Mouse (Mus musculus) CH12.LX (cell line): ENCODE results near the gene Mfsd4b1. TPM values are rescaled to one million over a fixed set of nuclear protein-coding genes. Genes with fewer than 3 reads are reported as not detected.

ENCODE experiments used
- DNase-seq: peaks from one replicate; pipeline ENCODE4 v3.0.0-alpha.2; 2013; ENCODE audit errors: extremely low read depth
- H3K27ac ChIP-seq: 2 replicates; pipeline ENCODE4 v1.5.1; 2012; ENCODE audit warnings: low read depth, mild to moderate bottlenecking, control low read depth, moderate library complexity; ENCODE audit not compliant: insufficient read depth
- H3K27me3 ChIP-seq: replicated peaks from 2 replicates; pipeline ENCODE3; 2012; ENCODE audit warnings: inconsistent platforms
- H3K36me3 ChIP-seq, 2 experiments: replicated peaks in 1 of 2; 2 replicates each; pipeline versions ENCODE3 to v1.6.1; 2012; ENCODE audit warnings: inconsistent platforms in 1 of 2, low read length in 1 of 2, mild to moderate bottlenecking in 1 of 2, mixed read lengths in 1 of 2, moderate library complexity in 1 of 2; ENCODE audit not compliant: control insufficient read depth in 1 of 2, insufficient read depth in 1 of 2
- H3K4me1 ChIP-seq, 2 experiments: 2 replicates each; pipeline ENCODE4 v1.6.1; 2012; ENCODE audit warnings: inconsistent platforms in 1 of 2, moderate library complexity in 1 of 2; ENCODE audit not compliant: insufficient read depth in 2 of 2, control insufficient read depth in 1 of 2
- H3K4me2 ChIP-seq: 2 replicates; pipeline ENCODE4 v1.6.1; 2012; ENCODE audit warnings: low read depth, mild to moderate bottlenecking, control low read depth; ENCODE audit not compliant: poor library complexity, insufficient read depth, severe bottlenecking
- H3K4me3 ChIP-seq, 3 experiments: fragments of 150-350 bp in 1 of 3; sonication (generic) in 1 of 3; replicated peaks in 1 of 3; 2 replicates each; pipeline versions ENCODE3 to v1.5.1; 2011 to 2012; ENCODE audit warnings: low read depth in 2 of 3, low read length in 2 of 3, mild to moderate bottlenecking in 2 of 3, moderate library complexity in 2 of 3, control low read depth in 1 of 3, improper control_type of control experiment in 1 of 3, inconsistent platforms in 1 of 3, mixed read lengths in 1 of 3; ENCODE audit not compliant: poor library complexity in 1 of 3
- H3K79me2 ChIP-seq: replicated peaks from 2 replicates; pipeline ENCODE4 v1.6.1; 2012; ENCODE audit warnings: mild to moderate bottlenecking, moderate library complexity; ENCODE audit not compliant: control insufficient read depth, poor library complexity, insufficient read depth, severe bottlenecking; ENCODE audit errors: extremely low read depth
- H3K9ac ChIP-seq: 2 replicates; pipeline ENCODE4 v1.6.1; 2012; ENCODE audit warnings: low read depth, mild to moderate bottlenecking, control low read depth, moderate library complexity; ENCODE audit not compliant: insufficient read depth
- H3K9me3 ChIP-seq: replicated peaks from 2 replicates; pipeline ENCODE3; 2012; ENCODE audit warnings: low read length, inconsistent platforms, mixed read lengths
- CHD1 ChIP-seq: IDR thresholded peaks from 2 replicates; pipeline ENCODE4 v1.6.1; 2012; ENCODE audit warnings: low read depth, low read length, improper control_type of control experiment, inconsistent platforms
- CHD2 ChIP-seq: IDR thresholded peaks from 2 replicates; pipeline ENCODE4 v1.6.1; 2011; ENCODE audit warnings: low read length, improper control_type of control experiment
- CTCF ChIP-seq, 2 experiments: IDR thresholded peaks in 1 of 2; conservative IDR thresholded peaks in 1 of 2; 2 replicates each; pipeline ENCODE4 v1.5.1; 2011 to 2012; ENCODE audit warnings: low read depth in 2 of 2, low read length in 2 of 2, improper control_type of control experiment in 1 of 2, inconsistent platforms in 1 of 2, mild to moderate bottlenecking in 1 of 2, moderate library complexity in 1 of 2
- ELF1 ChIP-seq: IDR thresholded peaks from 2 replicates; pipeline ENCODE4 v1.6.1; 2014; ENCODE audit warnings: low read depth, mild to moderate bottlenecking, inconsistent platforms, low read length, improper control_type of control experiment
- EP300 ChIP-seq: IDR thresholded peaks from 2 replicates; pipeline ENCODE4 v1.6.1; 2011; ENCODE audit warnings: low read length, improper control_type of control experiment
- ETS1 ChIP-seq: conservative IDR thresholded peaks from 2 replicates; pipeline ENCODE4 v1.6.1; 2012; ENCODE audit warnings: low read depth, mild to moderate bottlenecking, inconsistent platforms, low read length, improper control_type of control experiment, moderate library complexity
- HCFC1 ChIP-seq: IDR thresholded peaks from 2 replicates; pipeline ENCODE4 v1.6.1; 2012; ENCODE audit warnings: low read depth, mild to moderate bottlenecking, inconsistent platforms, low read length, improper control_type of control experiment
- IRF4 ChIP-seq: IDR thresholded peaks from 2 replicates; pipeline ENCODE4 v1.6.1; 2014; ENCODE audit warnings: low read depth, mild to moderate bottlenecking, inconsistent platforms, low read length, improper control_type of control experiment
- JUN ChIP-seq: IDR thresholded peaks from 2 replicates; pipeline ENCODE4 v1.6.1; 2011; ENCODE audit warnings: low read depth, mild to moderate bottlenecking, low read length, improper control_type of control experiment, moderate library complexity; ENCODE audit not compliant: insufficient read depth
- KAT2A ChIP-seq: IDR thresholded peaks from 2 replicates; pipeline ENCODE4 v1.6.1; 2012; ENCODE audit warnings: low read length, improper control_type of control experiment, inconsistent platforms; ENCODE audit not compliant: insufficient replicate concordance
- MAFK ChIP-seq: IDR thresholded peaks from 2 replicates; pipeline ENCODE4 v1.6.1; 2011; ENCODE audit warnings: low read length, improper control_type of control experiment; ENCODE audit not compliant: insufficient replicate concordance
- MAZ ChIP-seq: IDR thresholded peaks from 2 replicates; pipeline ENCODE4 v1.6.1; 2012; ENCODE audit warnings: low read depth, mild to moderate bottlenecking, inconsistent platforms, low read length, improper control_type of control experiment, moderate library complexity
- MEF2A ChIP-seq: IDR thresholded peaks from 2 replicates; pipeline ENCODE4 v1.6.1; 2014; ENCODE audit warnings: low read depth, mild to moderate bottlenecking, inconsistent platforms, low read length, improper control_type of control experiment, borderline replicate concordance
- MYC ChIP-seq: IDR thresholded peaks from 2 replicates; pipeline ENCODE4 v1.6.1; 2011; ENCODE audit warnings: low read depth, mild to moderate bottlenecking, improper control_type of control experiment, low read length
- NELFE ChIP-seq: IDR thresholded peaks from 2 replicates; pipeline ENCODE4 v1.6.1; 2011; ENCODE audit warnings: low read depth, low read length, improper control_type of control experiment
- PAX5 ChIP-seq: IDR thresholded peaks from 2 replicates; pipeline ENCODE4 v1.6.1; 2012; ENCODE audit warnings: low read length, inconsistent platforms, mixed read lengths
- POLR2AphosphoS2 ChIP-seq: IDR thresholded peaks from 2 replicates; pipeline ENCODE4 v1.6.1; 2011; ENCODE audit warnings: low read depth, low read length, improper control_type of control experiment
- RAD21 ChIP-seq: IDR thresholded peaks from 2 replicates; pipeline ENCODE4 v1.6.1; 2011; ENCODE audit warnings: low read depth, mild to moderate bottlenecking, low read length, improper control_type of control experiment, moderate library complexity
- RCOR1 ChIP-seq: conservative IDR thresholded peaks from 2 replicates; pipeline ENCODE4 v1.6.1; 2012; ENCODE audit warnings: low read depth, mild to moderate bottlenecking, inconsistent platforms, low read length, improper control_type of control experiment
- SIN3A ChIP-seq: IDR thresholded peaks from 2 replicates; pipeline ENCODE4 v1.6.1; 2012; ENCODE audit warnings: low read length, improper control_type of control experiment, inconsistent platforms
- TBP ChIP-seq: conservative IDR thresholded peaks from 2 replicates; pipeline ENCODE4 v1.6.1; 2011; ENCODE audit warnings: low read depth, low read length, improper control_type of control experiment
- UBTF ChIP-seq: IDR thresholded peaks from 2 replicates; pipeline ENCODE4 v1.6.1; 2012; ENCODE audit warnings: low read depth, mild to moderate bottlenecking, inconsistent platforms, low read length, improper control_type of control experiment, moderate library complexity
- USF1 ChIP-seq: IDR thresholded peaks from 2 replicates; pipeline ENCODE4 v1.6.1; 2014; ENCODE audit warnings: low read depth, mild to moderate bottlenecking, inconsistent platforms, low read length, improper control_type of control experiment
- USF2 ChIP-seq: conservative IDR thresholded peaks from 2 replicates; pipeline ENCODE4 v1.6.1; 2011; ENCODE audit warnings: low read depth, low read length, improper control_type of control experiment
- ZMIZ1 ChIP-seq: IDR thresholded peaks from 2 replicates; pipeline ENCODE4 v1.6.1; 2012; ENCODE audit warnings: low read depth, mild to moderate bottlenecking, inconsistent platforms, low read length, improper control_type of control experiment
- ZNF384 ChIP-seq: IDR thresholded peaks from 2 replicates; pipeline ENCODE4 v1.6.1; 2012; ENCODE audit warnings: low read depth, low read length, improper control_type of control experiment, inconsistent platforms
- dilution Hi-C: fragments of 300-500 bp; cut with MboI; formaldehyde crosslinking; loops from 2 replicates; pipeline ENCODE4 v1.14.3; 2020; ENCODE audit warnings: low sequenced_read_pairs; ENCODE audit not compliant: extremely low pct_unique_long_range_greater_than_20kb, extremely low pct_ligation_motif_present
- in situ Hi-C: fragments of 300-500 bp; cut with MboI; formaldehyde crosslinking; loops from 3 replicates; pipeline ENCODE4 v1.14.3; 2019; ENCODE audit warnings: low sequenced_read_pairs, low pct_ligation_motif_present, low pct_unique_long_range_greater_than_20kb, mixed read lengths
- polyA plus RNA-seq: library from polyadenylated mRNA; unstranded; fragments of >175 nt; gene quantifications from 2 replicates; pipeline ENCODE4 v1.2.1, GENCODE M21; 2012; ENCODE audit warnings: low read depth; ENCODE audit not compliant: insufficient read length
- total RNA-seq, 2 experiments: library from RNA; depleted of rRNA; stranded (reverse); fragments of 300-350 nt in 1 of 2; fragments of >200 nt in 1 of 2; gene quantifications; 2 replicates each; pipeline ENCODE4 v1.2.3; 2012 to 2014

Mfsd4b1 gene
- total and polyA plus RNA-seq, 3 experiments, result not detected

DNA sequence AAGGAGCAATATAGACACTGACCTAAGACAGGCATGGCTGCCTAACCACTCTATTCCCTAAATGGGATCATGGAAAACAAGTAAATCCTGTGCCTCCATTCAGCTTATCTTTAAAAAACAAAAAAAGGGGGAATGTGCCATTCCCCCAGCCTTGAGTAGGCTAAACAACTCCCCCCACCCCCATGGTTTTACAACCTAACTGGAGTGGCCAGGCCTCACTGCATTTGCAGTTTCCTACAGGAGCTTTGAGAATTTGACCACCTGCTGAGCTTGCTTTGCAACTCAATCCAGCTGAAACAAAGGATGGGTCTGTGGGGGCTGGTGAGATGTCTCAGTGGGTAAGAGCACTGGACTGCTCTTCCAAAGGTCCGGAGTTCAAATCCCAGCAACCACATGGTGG, 46.8 kb downstream of the Mfsd4b1 start:
- in situ Hi-C loops, result no loop called here
- Histone ChIP-seq H3K79me2 (no peaks in the 10 kb centered on the region), H3K27me3 (no peaks in the 10 kb centered on the region), H3K36me3 (no peaks in the 10 kb centered on the region), H3K4me3 (no peak overlapping the region), H3K27ac (no peak overlapping the region), H3K4me2 (no peak overlapping the region), H3K9me3 (peaks cover 6% of the 10 kb centered on the region), H3K4me1 (no peaks in the 10 kb centered on the region), H3K9ac (no peak overlapping the region)
- TF ChIP-seq EP300, result no peak
- TF ChIP-seq ZMIZ1, result no peak
- TF ChIP-seq RAD21, result no peak
- no peak for TF ChIP-seq TBP
- no peak for TF ChIP-seq UBTF
- TF ChIP-seq MYC, result no peak
- no peak for TF ChIP-seq HCFC1
- TF ChIP-seq IRF4, result no peak
- TF ChIP-seq NELFE, result no peak
- no peak for TF ChIP-seq CHD2
- TF ChIP-seq ELF1, result no peak
- no peak for TF ChIP-seq MEF2A
- TF ChIP-seq RCOR1, result no peak
- no peak for TF ChIP-seq CHD1
- no peak for TF ChIP-seq CTCF (conservative IDR thresholded peaks at IDR 0.05 in 1 of 2, IDR thresholded peaks at IDR 0.05 in 1 of 2; ENCODE audit: low read depth in 2 of 2, low read length in 2 of 2)
- TF ChIP-seq MAFK, result no peak
- TF ChIP-seq POLR2AphosphoS2, result no peak
- dilution Hi-C loops, result no loop called here
- DNase-seq, result no peak

DNA sequence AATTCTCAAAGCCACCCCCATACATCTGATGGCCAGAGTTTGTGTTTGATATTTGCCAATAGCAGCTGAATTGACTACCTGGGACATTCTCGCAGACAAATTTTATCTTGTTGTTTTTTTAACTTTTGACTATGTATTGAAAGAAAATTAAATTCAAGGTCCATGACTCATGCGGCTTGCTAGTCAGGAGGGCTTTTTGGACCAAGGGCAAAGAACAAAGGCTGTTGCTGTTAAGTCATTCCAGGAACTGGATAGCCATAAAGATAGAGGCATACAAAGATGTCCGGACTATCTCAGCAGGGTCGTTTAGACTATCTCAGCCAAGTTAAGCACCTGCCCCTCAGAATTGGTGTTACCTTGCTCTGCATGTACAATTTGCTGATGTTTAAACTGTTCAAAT, 47.7 kb downstream of the Mfsd4b1 start:
- in situ Hi-C loops (no loop called here), dilution Hi-C loops (no loop called here)
- no peaks in the 10 kb centered on the region for H3K36me3 ChIP-seq
- peaks cover 6% of the 10 kb centered on the region for H3K9me3 ChIP-seq
- H3K79me2 ChIP-seq, result no peaks in the 10 kb centered on the region
- no peak overlapping the region for H3K9ac ChIP-seq
- no peak overlapping the region for H3K4me3 ChIP-seq
- no peaks in the 10 kb centered on the region for H3K4me1 ChIP-seq
- H3K27me3 ChIP-seq, result no peaks in the 10 kb centered on the region
- no peak for DNase-seq
- no peak overlapping the region for H3K4me2 ChIP-seq
- TF ChIP-seq PAX5, result no peak
- no peak for TF ChIP-seq CHD1
- TF ChIP-seq MAZ, result no peak
- TF ChIP-seq ZNF384, result no peak
- TF ChIP-seq SIN3A, result no peak
- no peak for TF ChIP-seq USF2
- no peak for TF ChIP-seq MEF2A
- no peak for TF ChIP-seq ETS1
- no peak for TF ChIP-seq USF1
- TF ChIP-seq TBP, result no peak
- TF ChIP-seq UBTF, result no peak
- no peak for TF ChIP-seq KAT2A
- no peak for TF ChIP-seq HCFC1
- no peak for TF ChIP-seq RAD21
- no peak for TF ChIP-seq MYC
- no peak for TF ChIP-seq CTCF (conservative IDR thresholded peaks at IDR 0.05 in 1 of 2, IDR thresholded peaks at IDR 0.05 in 1 of 2; ENCODE audit: low read depth in 2 of 2, low read length in 2 of 2)
- no peak for TF ChIP-seq JUN
- TF ChIP-seq, all 38 proteins: peak for 0
- H3K27ac ChIP-seq, result no peak overlapping the region
